Mouse (Mus musculus) heart, adult 18-20 months (tissue): ENCODE data around the gene Macrod2. TPM values are rescaled to one million over a fixed set of nuclear protein-coding genes. Genes with fewer than 3 reads are reported as not detected.
A peak's percentile ranks its signal among the peaks of the same experiment; 100 is the strongest.
"Not testable (repeated sequence)": the region's sequence is repeated elsewhere in the genome, so short reads cannot be mapped to it uniquely, and the experiment has no call there.

ENCODE experiments used
- DNase-seq, 2 experiments: peaks; one replicate each; pipeline ENCODE4 v3.0.0; 2021 to 2022; ENCODE audit warnings: mixed read lengths in 1 of 2
- total RNA-seq, 2 experiments: library from RNA; stranded (reverse); gene quantifications; 2 replicates each; pipeline ENCODE4 v1.2.3; 2021

Gene Macrod2
- total RNA-seq, 2 experiments from 2014 or later = 7.2 to 8.3 TPM

GRCm38 (mm10) chr2:140698585-140698984 lies 303.5 kb downstream of the Macrod2 start:
- no peak for DNase-seq

GRCm38 (mm10) chr2:140703377-140703776 lies 308.3 kb downstream of the Macrod2 start:
- DNase-seq = no peak

- no peak for DNase-seq
Observed at GRCm38 (mm10) chr2:140704146-140704545, 309.0 kb downstream of the Macrod2 start.

- DNase-seq = no peak
Observed at GRCm38 (mm10) chr2:140705278-140705677, 310.2 kb downstream of the Macrod2 start.

GRCm38 (mm10) chr2:140707550-140707949 lies 312.4 kb downstream of the Macrod2 start:
- no peak for DNase-seq

GRCm38 (mm10) chr2:140715822-140716221 lies 320.7 kb downstream of the Macrod2 start:
- no peak for DNase-seq

GRCm38 (mm10) chr2:140717407-140717806 lies 322.3 kb downstream of the Macrod2 start:
- DNase-seq = no peak

GRCm38 (mm10) chr2:140732616-140733183 lies 337.6 kb downstream of the Macrod2 start:
- DNase-seq = no peak

GRCm38 (mm10) chr2:140740511-140740910 lies 345.4 kb downstream of the Macrod2 start:
- DNase-seq = no peak

GRCm38 (mm10) chr2:140742954-140743353 lies 347.8 kb downstream of the Macrod2 start:
- not testable (repeated sequence) for DNase-seq

- DNase-seq = no peak
Observed at GRCm38 (mm10) chr2:140758881-140759280, 363.8 kb downstream of the Macrod2 start.

GRCm38 (mm10) chr2:140759732-140760131 lies 364.6 kb downstream of the Macrod2 start:
- no peak for DNase-seq

- no peak for DNase-seq
Observed at GRCm38 (mm10) chr2:140760137-140760536, 365.0 kb downstream of the Macrod2 start.

GRCm38 (mm10) chr2:140763076-140763891 lies 368.2 kb downstream of the Macrod2 start:
- no peak for DNase-seq

GRCm38 (mm10) chr2:140769473-140769872 lies 374.4 kb downstream of the Macrod2 start:
- DNase-seq = no peak

GRCm38 (mm10) chr2:140772825-140773224 lies 377.7 kb downstream of the Macrod2 start:
- DNase-seq = no peak

GRCm38 (mm10) chr2:140773456-140773855 lies 378.3 kb downstream of the Macrod2 start:
- no peak for DNase-seq

- DNase-seq = no peak
Observed at GRCm38 (mm10) chr2:140774808-140775370, 379.8 kb downstream of the Macrod2 start.

- no peak for DNase-seq
Observed at GRCm38 (mm10) chr2:140775448-140776101, 380.5 kb downstream of the Macrod2 start.

GRCm38 (mm10) chr2:140778212-140778611 lies 383.1 kb downstream of the Macrod2 start:
- DNase-seq = no peak

- no peak for DNase-seq
Observed at GRCm38 (mm10) chr2:140783041-140783440, 387.9 kb downstream of the Macrod2 start.

GRCm38 (mm10) chr2:140784626-140785025 lies 389.5 kb downstream of the Macrod2 start:
- peak in 1 of 2 experiments; percentile 10 for DNase-seq

GRCm38 (mm10) chr2:140790363-140790762 lies 395.3 kb downstream of the Macrod2 start:
- DNase-seq = peak in 1 of 2 experiments; percentile 7
